Mouse (Mus musculus) granulocyte monocyte progenitor cell, adult 5-6 weeks (primary cell): ENCODE data around the gene Pvr. TPM values are rescaled to one million over a fixed set of nuclear protein-coding genes. Genes with fewer than 3 reads are reported as not detected.

Experiments used
- ATAC-seq: replicated peaks from 2 replicates; pipeline ENCODE4 v1.8.0; 2016; ENCODE audit warnings: mild to moderate bottlenecking, moderate TSS enrichment, inconsistent platforms; ENCODE audit not compliant: poor library complexity, severe bottlenecking
- total RNA-seq, 2 experiments: library from RNA; stranded (forward) in 1 of 2; stranded (reverse) in 1 of 2; fragments of 200-712, 200-1000 nt in 1 of 2; fragments of >200 nt in 1 of 2; fragmentation: Nextera tagmentation in 1 of 2; gene quantifications; 2 replicates each; pipeline ENCODE4 v1.2.3; 2014 to 2017

The Pvr gene
- total RNA-seq (2014; fragmentation: Nextera tagmentation): 10.7 and 32.3 TPM in 2 replicates
- total RNA-seq (2017): 10.9 and 11.3 TPM in 2 replicates

- ATAC-seq: peak; percentile 74
Measured at GRCm38 (mm10) chr7:19920506-19921261, at the start of gene Pvr. Pvr (minus strand) TSS chr7:19921160.

GRCm38 (mm10) chr7:19970196-19970595 is 49.2 kb upstream of the Pvr start:
- ATAC-seq: no peak

- peak; percentile 35; the same call in 1 of the 2 replicates for ATAC-seq
Measured at GRCm38 (mm10) chr7:19969541-19970090, 48.7 kb upstream of the Pvr start.

- ATAC-seq: no peak
Measured at GRCm38 (mm10) chr7:19969106-19969505, 48.1 kb upstream of the Pvr start.

GRCm38 (mm10) chr7:19964985-19965579 is 44.1 kb upstream of the Pvr start, which contains the start of gene Ceacam20:
Ceacam20 (plus strand) TSS chr7:19965412.
- ATAC-seq: no peak

- ATAC-seq: no peak
Measured at GRCm38 (mm10) chr7:19962423-19962822, 41.5 kb upstream of the Pvr start.

- peak; percentile 96 for ATAC-seq
Measured at GRCm38 (mm10) chr7:19956341-19956781, 35.4 kb upstream of the Pvr start.

GRCm38 (mm10) chr7:19955861-19956260 is 34.9 kb upstream of the Pvr start:
- ATAC-seq: peak; percentile 5; the same call in 1 of the 2 replicates

- no peak for ATAC-seq
Measured at GRCm38 (mm10) chr7:19953054-19953453, 32.1 kb upstream of the Pvr start.

GRCm38 (mm10) chr7:19952320-19952986 is 31.5 kb upstream of the Pvr start:
- no peak for ATAC-seq

- ATAC-seq: no peak
Measured at GRCm38 (mm10) chr7:19950589-19950988, 29.6 kb upstream of the Pvr start, which contains the start of gene Igsf23. Igsf23 (minus strand) TSS chr7:19950756.

- ATAC-seq: no peak
Measured at GRCm38 (mm10) chr7:19949996-19950395, 29.0 kb upstream of the Pvr start.

GRCm38 (mm10) chr7:19948956-19949355 is 28.0 kb upstream of the Pvr start:
- ATAC-seq: no peak

- peak; percentile 87 for ATAC-seq
Measured at GRCm38 (mm10) chr7:19945821-19946515, 25.0 kb upstream of the Pvr start.

- ATAC-seq: peak; percentile 70
Measured at GRCm38 (mm10) chr7:19945201-19945600, 24.2 kb upstream of the Pvr start.

- no peak for ATAC-seq
Measured at GRCm38 (mm10) chr7:19944709-19945108, 23.7 kb upstream of the Pvr start.

- ATAC-seq: no peak
Measured at GRCm38 (mm10) chr7:19940256-19940655, 19.3 kb upstream of the Pvr start.

GRCm38 (mm10) chr7:19939555-19940235 is 18.7 kb upstream of the Pvr start:
- ATAC-seq: peak; percentile 84

- no peak for ATAC-seq
Measured at GRCm38 (mm10) chr7:19937229-19937821, 16.4 kb upstream of the Pvr start.
